Mouse (Mus musculus) forebrain, embryonic 16.5 days (tissue): Measurements from ENCODE around the gene Wnt5b. TPM values are rescaled to one million over a fixed set of nuclear protein-coding genes. Genes with fewer than 3 reads are reported as not detected.

Source experiments
- ATAC-seq: fragments of 200-750 bp; cut with Nextera tagmentation; 2 replicates; pipeline ENCODE4 v1.8.0; 2017; ENCODE audit warnings: mild to moderate bottlenecking, moderate library complexity
- H3K27ac ChIP-seq: fragments of 300-500 bp; sonication (generic); 2 replicates; pipeline ENCODE4 v1.5.1; 2014; ENCODE audit warnings: low read length, control low read depth
- H3K27me3 ChIP-seq: fragments of 300-500 bp; sonication (generic); replicated peaks from 2 replicates; pipeline ENCODE4 v1.6.1; 2014; ENCODE audit warnings: low read length; ENCODE audit not compliant: control insufficient read depth, insufficient read depth
- H3K36me3 ChIP-seq: fragments of 300-500 bp; sonication (generic); 2 replicates; pipeline ENCODE4 v1.6.1; 2014; ENCODE audit not compliant: control insufficient read depth, insufficient read depth
- H3K4me1 ChIP-seq: fragments of 300-500 bp; sonication (generic); replicated peaks from 2 replicates; pipeline ENCODE4 v1.6.1; 2014; ENCODE audit warnings: low read length; ENCODE audit not compliant: control insufficient read depth, insufficient read depth
- H3K4me2 ChIP-seq: fragments of 300-500 bp; sonication (generic); 2 replicates; pipeline ENCODE4 v1.6.1; 2014; ENCODE audit warnings: mild to moderate bottlenecking, low read length, control low read depth
- H3K4me3 ChIP-seq: fragments of 300-500 bp; sonication (generic); replicated peaks from 2 replicates; pipeline ENCODE4 v1.5.1; 2014; ENCODE audit warnings: mild to moderate bottlenecking, low read length, control low read depth
- H3K9ac ChIP-seq: fragments of 300-500 bp; sonication (generic); replicated peaks from 2 replicates; pipeline ENCODE4 v1.6.1; 2014; ENCODE audit warnings: low read depth, low read length, control low read depth
- H3K9me3 ChIP-seq: fragments of 300-500 bp; sonication (generic); 2 replicates; pipeline ENCODE4 v1.6.1; 2016; ENCODE audit warnings: low read length; ENCODE audit not compliant: control insufficient read depth
- WGBS: fragments of 180-500 bp; shearing (Covaris S2); extraction: QIAGEN DNeasy Blood & Tissue Kit; methylation state at CpG from one replicate; pipeline ENCODE4 v1.1.7; 2014; 5-methylcytosine and 5-hydroxymethylcytosine counted together
- polyA plus RNA-seq: library from polyadenylated mRNA; unstranded; fragments of >200 nt; fragmentation: Nextera tagmentation; extraction: Ambion mirVana; gene quantifications from 2 replicates; pipeline ENCODE4 v1.2.1, GENCODE M21; 2015

Gene Wnt5b
- polyA plus RNA-seq, 1 experiment from 2014 or later = 2.2 TPM

GRCm38 (mm10) chr6:119437894-119438761, 106.0 kb downstream of the Wnt5b start:
- Histone ChIP-seq H3K4me3 (no peak overlapping the region), H3K9me3 (no peaks in the 10 kb centered on the region), H3K27ac (no peak overlapping the region), H3K4me1 (no peaks in the 10 kb centered on the region), H3K4me2 (no peak overlapping the region), H3K36me3 (no peaks in the 10 kb centered on the region), H3K27me3 (no peaks in the 10 kb centered on the region), H3K9ac (no peak overlapping the region)
- 59% methylated on average over 8 of the region's 8 CpGs for WGBS
- no peak for ATAC-seq

GRCm38 (mm10) chr6:119434394-119434793, 109.8 kb downstream of the Wnt5b start:
- no peak overlapping the region for H3K4me3 ChIP-seq
- H3K27me3 ChIP-seq = no peaks in the 10 kb centered on the region
- no peak overlapping the region for H3K27ac ChIP-seq
- 96% methylated on average over 4 of the region's 4 CpGs for WGBS
- no peaks in the 10 kb centered on the region for H3K4me1 ChIP-seq
- no peak for ATAC-seq
- H3K9me3 ChIP-seq = no peaks in the 10 kb centered on the region
- no peak overlapping the region for H3K4me2 ChIP-seq
- no peak overlapping the region for H3K9ac ChIP-seq
- no peaks in the 10 kb centered on the region for H3K36me3 ChIP-seq

GRCm38 (mm10) chr6:119431751-119432324, 112.3 kb downstream of the Wnt5b start:
- ATAC-seq = no peak
- Histone ChIP-seq H3K36me3 (no peaks in the 10 kb centered on the region), H3K4me1 (no peaks in the 10 kb centered on the region), H3K27ac (no peak overlapping the region), H3K4me2 (no peak overlapping the region), H3K9ac (no peak overlapping the region), H3K9me3 (no peaks in the 10 kb centered on the region), H3K4me3 (no peak overlapping the region), H3K27me3 (no peaks in the 10 kb centered on the region)
- 87% methylated on average over 6 of the region's 6 CpGs for WGBS

- Histone ChIP-seq H3K4me3 (no peak overlapping the region), H3K4me2 (no peak overlapping the region), H3K27me3 (no peaks in the 10 kb centered on the region), H3K36me3 (no peaks in the 10 kb centered on the region), H3K9me3 (no peaks in the 10 kb centered on the region), H3K9ac (no peak overlapping the region), H3K4me1 (no peaks in the 10 kb centered on the region), H3K27ac (no peak overlapping the region)
- 53% methylated on average over 2 of the region's 2 CpGs for WGBS
- no peak for ATAC-seq
These were observed 113.6 kb downstream of the Wnt5b start for GRCm38 (mm10) chr6:119430508-119430907.

GRCm38 (mm10) chr6:119429311-119429710, 114.8 kb downstream of the Wnt5b start:
- H3K9me3 ChIP-seq = no peaks in the 10 kb centered on the region
- H3K4me1 ChIP-seq = no peaks in the 10 kb centered on the region
- ATAC-seq = no peak
- H3K36me3 ChIP-seq = no peaks in the 10 kb centered on the region
- H3K4me2 ChIP-seq = no peak overlapping the region
- H3K9ac ChIP-seq = no peak overlapping the region
- no peak overlapping the region for H3K4me3 ChIP-seq
- H3K27ac ChIP-seq = no peak overlapping the region
- no peaks in the 10 kb centered on the region for H3K27me3 ChIP-seq
- 96% methylated on average over 13 of the region's 13 CpGs for WGBS

- 90% methylated on average over 3 of the region's 3 CpGs for WGBS
- no peak overlapping the region for H3K4me3 ChIP-seq
These were observed 115.5 kb downstream of the Wnt5b start for GRCm38 (mm10) chr6:119428611-119429010.

GRCm38 (mm10) chr6:119421001-119421400, 123.1 kb downstream of the Wnt5b start:
- no peak for ATAC-seq
- Histone ChIP-seq H3K27me3 (no peaks in the 10 kb centered on the region), H3K4me1 (peaks cover 9% of the 10 kb centered on the region), H3K4me3 (no peak overlapping the region), H3K4me2 (no peak overlapping the region), H3K27ac (no peak overlapping the region), H3K36me3 (no peaks in the 10 kb centered on the region), H3K9me3 (no peaks in the 10 kb centered on the region), H3K9ac (no peak overlapping the region)
- 93% methylated on average over 4 of the region's 4 CpGs for WGBS

More at GRCm38 (mm10) chr6:119428611-119429010, 115.5 kb downstream of the Wnt5b start:
- ATAC-seq = no peak
- no peaks in the 10 kb centered on the region for H3K4me1 ChIP-seq
- H3K27ac ChIP-seq = no peak overlapping the region
- H3K9me3 ChIP-seq = no peaks in the 10 kb centered on the region
- H3K36me3 ChIP-seq = no peaks in the 10 kb centered on the region
- H3K9ac ChIP-seq = no peak overlapping the region
- H3K4me2 ChIP-seq = no peak overlapping the region
- no peaks in the 10 kb centered on the region for H3K27me3 ChIP-seq

GRCm38 (mm10) chr6:119420357-119420756, 123.8 kb downstream of the Wnt5b start:
- no peaks in the 10 kb centered on the region for H3K9me3 ChIP-seq
- H3K27ac ChIP-seq = no peak overlapping the region
- H3K4me1 ChIP-seq = peaks cover 9% of the 10 kb centered on the region
- no peak overlapping the region for H3K4me2 ChIP-seq
- H3K36me3 ChIP-seq = no peaks in the 10 kb centered on the region
- H3K27me3 ChIP-seq = no peaks in the 10 kb centered on the region
- no peak overlapping the region for H3K9ac ChIP-seq
- no peak overlapping the region for H3K4me3 ChIP-seq
- WGBS = 93% methylated on average over 5 of the region's 5 CpGs
- ATAC-seq = no peak

GRCm38 (mm10) chr6:119419412-119419811, 124.7 kb downstream of the Wnt5b start:
- WGBS = 31% methylated on average over 7 of the region's 7 CpGs
- Histone ChIP-seq H3K4me1 (peaks cover 9% of the 10 kb centered on the region), H3K27me3 (no peaks in the 10 kb centered on the region), H3K36me3 (no peaks in the 10 kb centered on the region), H3K4me3 (no peak overlapping the region), H3K4me2 (no peak overlapping the region), H3K27ac (no peak overlapping the region), H3K9ac (no peak overlapping the region), H3K9me3 (no peaks in the 10 kb centered on the region)
- ATAC-seq = no peak
